Mouse (Mus musculus) forebrain, embryonic 15.5 days (tissue): ENCODE data around the gene Fyttd1. TPM values are rescaled to one million over a fixed set of nuclear protein-coding genes. Genes with fewer than 3 reads are reported as not detected.
"Not testable (repeated sequence)": the region's sequence is repeated elsewhere in the genome, so short reads cannot be mapped to it uniquely, and the experiment has no call there.

Source experiments
- ATAC-seq: fragments of 200-750 bp; cut with Nextera tagmentation; replicated peaks from 2 replicates; pipeline ENCODE4 v1.8.0; 2017; ENCODE audit warnings: mild to moderate bottlenecking, moderate TSS enrichment, moderate library complexity
- H3K27ac ChIP-seq: fragments of 300-500 bp; sonication (generic); replicated peaks from 2 replicates; pipeline ENCODE4 v1.5.1; 2015; ENCODE audit warnings: mild to moderate bottlenecking, inconsistent platforms
- H3K27me3 ChIP-seq: fragments of 300-500 bp; sonication (generic); 2 replicates; pipeline ENCODE4 v1.6.1; 2015; ENCODE audit warnings: inconsistent platforms
- H3K36me3 ChIP-seq: fragments of 300-500 bp; sonication (generic); 2 replicates; pipeline ENCODE4 v1.6.1; 2015; ENCODE audit warnings: mild to moderate bottlenecking, inconsistent platforms
- H3K4me1 ChIP-seq: fragments of 300-500 bp; sonication (generic); 2 replicates; pipeline ENCODE4 v1.6.1; 2015; ENCODE audit warnings: inconsistent platforms
- H3K4me2 ChIP-seq: fragments of 300-500 bp; sonication (generic); replicated peaks from 2 replicates; pipeline ENCODE4 v1.6.1; 2015; ENCODE audit warnings: mild to moderate bottlenecking, inconsistent platforms
- H3K4me3 ChIP-seq: fragments of 300-500 bp; sonication (generic); 2 replicates; pipeline ENCODE4 v1.5.1; 2015; ENCODE audit warnings: mild to moderate bottlenecking, inconsistent platforms
- H3K9ac ChIP-seq: fragments of 300-500 bp; sonication (generic); replicated peaks from 2 replicates; pipeline ENCODE4 v1.6.1; 2015; ENCODE audit warnings: mild to moderate bottlenecking, inconsistent platforms
- H3K9me3 ChIP-seq: fragments of 300-500 bp; sonication (generic); 2 replicates; pipeline ENCODE4 v1.6.1; 2016; ENCODE audit warnings: inconsistent platforms
- WGBS: fragments of 180-500 bp; shearing (Covaris S2); methylation state at CpG from one replicate; pipeline ENCODE4 v1.1.7; 2015; ENCODE audit warnings: mixed read lengths; 5-methylcytosine and 5-hydroxymethylcytosine counted together
- polyA plus RNA-seq: library from polyadenylated mRNA; unstranded; fragments of >200 nt; fragmentation: Nextera tagmentation; extraction: Ambion mirVana; gene quantifications from 2 replicates; pipeline ENCODE4 v1.2.1, GENCODE M21; 2015

Gene Fyttd1
- polyA plus RNA-seq, 1 experiment from 2014 or later: 122 TPM

DNA sequence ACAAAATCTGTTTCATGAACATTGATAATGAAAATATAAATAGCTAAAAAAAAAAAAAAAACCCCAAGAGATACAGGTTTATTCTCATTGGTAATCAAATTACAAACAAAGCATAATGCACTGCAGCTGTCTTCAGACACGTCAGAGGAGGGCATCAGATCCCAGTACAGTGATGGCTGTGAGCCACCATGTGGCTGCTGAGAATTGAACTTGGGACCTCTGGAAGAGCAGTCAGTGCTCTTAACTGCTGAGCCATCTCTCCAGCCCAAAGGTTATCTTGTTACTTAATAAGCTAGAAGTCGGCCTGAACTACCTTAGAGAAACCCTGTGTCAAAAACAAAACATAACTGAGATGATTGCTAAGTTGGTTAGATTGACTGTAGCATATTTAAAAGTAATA lies 12.6 kb downstream of the Fyttd1 start:
- Histone ChIP-seq H3K27ac (no peak overlapping the region), H3K9me3 (no peaks in the 10 kb centered on the region), H3K4me2 (no peak overlapping the region), H3K4me3 (no peak overlapping the region), H3K4me1 (no peaks in the 10 kb centered on the region), H3K27me3 (no peaks in the 10 kb centered on the region), H3K36me3 (peaks cover 56% of the 10 kb centered on the region), H3K9ac (no peak overlapping the region)
- ATAC-seq: no peak
- 72% methylated on average over 2 of the region's 2 CpGs for WGBS

GRCm38 (mm10) chr16:32896126-32896525 lies 18.8 kb downstream of the Fyttd1 start:
- Histone ChIP-seq H3K27me3 (no peaks in the 10 kb centered on the region), H3K9ac (no peak overlapping the region), H3K27ac (no peak overlapping the region), H3K36me3 (peaks cover 57% of the 10 kb centered on the region), H3K9me3 (no peaks in the 10 kb centered on the region), H3K4me3 (no peak overlapping the region), H3K4me2 (no peak overlapping the region), H3K4me1 (no peaks in the 10 kb centered on the region)
- ATAC-seq: no peak

- ATAC-seq: no peak
- Histone ChIP-seq H3K27me3 (no peaks in the 10 kb centered on the region), H3K4me3 (no peak overlapping the region), H3K4me1 (no peaks in the 10 kb centered on the region), H3K4me2 (no peak overlapping the region), H3K36me3 (peaks cover 48% of the 10 kb centered on the region), H3K9ac (no peak overlapping the region), H3K9me3 (no peaks in the 10 kb centered on the region), H3K27ac (no peak overlapping the region)
- 94% methylated on average over 2 of the region's 2 CpGs for WGBS
Observed at GRCm38 (mm10) chr16:32901360-32902050, 24.2 kb downstream of the Fyttd1 start.

DNA sequence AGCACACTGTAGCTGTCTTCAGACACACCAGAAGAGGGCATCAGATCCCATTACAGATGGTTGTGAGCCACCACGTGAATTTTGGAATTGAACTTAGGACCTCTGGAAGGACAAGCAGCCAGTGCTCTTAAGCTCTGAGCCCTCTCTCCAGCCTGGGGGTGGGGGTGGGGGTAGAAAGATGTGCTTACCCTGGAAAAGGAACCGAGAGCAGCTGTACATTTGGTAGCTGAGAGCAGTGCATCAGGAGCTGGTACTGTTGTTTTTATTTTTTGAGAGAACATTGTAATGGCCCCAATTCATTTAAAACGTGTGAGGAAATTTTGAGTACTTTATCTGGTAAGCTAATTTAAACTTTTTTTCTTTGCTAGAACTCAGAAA lies 24.7 kb downstream of the Fyttd1 start:
- ATAC-seq: no peak
- no peaks in the 10 kb centered on the region for H3K4me1 ChIP-seq
- no peak overlapping the region for H3K4me3 ChIP-seq
- no peaks in the 10 kb centered on the region for H3K9me3 ChIP-seq
- H3K4me2 ChIP-seq: no peak overlapping the region
- 75% methylated on average over 3 of the region's 3 CpGs for WGBS
- no peaks in the 10 kb centered on the region for H3K27me3 ChIP-seq
- no peak overlapping the region for H3K27ac ChIP-seq
- peaks cover 52% of the 10 kb centered on the region for H3K36me3 ChIP-seq
- H3K9ac ChIP-seq: no peak overlapping the region

DNA sequence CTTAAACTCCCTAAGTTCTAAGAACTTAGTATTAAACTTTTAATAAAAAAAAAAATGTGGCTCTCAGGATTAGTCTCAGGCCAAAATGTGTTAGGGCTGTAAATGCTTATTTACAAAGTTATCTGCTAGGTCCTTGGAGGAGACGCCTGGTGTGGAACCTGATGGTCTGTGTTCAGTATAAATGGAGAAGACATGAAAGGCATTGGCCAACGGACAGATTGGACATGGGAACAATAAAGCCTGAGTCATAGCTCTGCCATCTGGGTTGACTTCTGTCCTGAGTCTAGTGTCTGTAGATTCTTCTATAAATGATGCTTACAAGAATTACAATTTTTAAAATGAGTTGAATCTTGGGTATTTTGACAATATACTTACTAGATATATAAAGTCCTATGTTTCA lies 28.9 kb downstream of the Fyttd1 start:
- Histone ChIP-seq H3K9me3 (no peaks in the 10 kb centered on the region), H3K4me3 (no peak overlapping the region), H3K27ac (no peak overlapping the region), H3K9ac (no peak overlapping the region), H3K27me3 (no peaks in the 10 kb centered on the region), H3K4me2 (no peak overlapping the region), H3K4me1 (no peaks in the 10 kb centered on the region), H3K36me3 (peaks cover 32% of the 10 kb centered on the region)
- ATAC-seq: no peak
- 88% methylated on average over 2 of the region's 2 CpGs for WGBS

- Histone ChIP-seq H3K4me2 (no peak overlapping the region), H3K27me3 (no peaks in the 10 kb centered on the region), H3K4me3 (no peak overlapping the region), H3K36me3 (peaks cover 28% of the 10 kb centered on the region), H3K9ac (no peak overlapping the region), H3K4me1 (no peaks in the 10 kb centered on the region), H3K9me3 (no peaks in the 10 kb centered on the region), H3K27ac (no peak overlapping the region)
- WGBS: 92% methylated on average over 8 of the region's 8 CpGs
- no peak for ATAC-seq
Observed at GRCm38 (mm10) chr16:32906727-32907126, 29.4 kb downstream of the Fyttd1 start.

GRCm38 (mm10) chr16:32913212-32913611 lies 35.9 kb downstream of the Fyttd1 start:
- Histone ChIP-seq H3K27me3 (no peaks in the 10 kb centered on the region), H3K9ac (peak overlapping the region; percentile 83; the same call in 1 of the 2 replicates), H3K27ac (no peak overlapping the region), H3K9me3 (no peaks in the 10 kb centered on the region), H3K4me2 (peak overlapping the region; percentile 56; the same call in 1 of the 2 replicates), H3K36me3 (no peaks in the 10 kb centered on the region), H3K4me1 (peaks cover 21% of the 10 kb centered on the region), H3K4me3 (peak overlapping the region; percentile 73; the same call in 1 of the 2 replicates)
- WGBS: 69% methylated on average over 7 of the region's 7 CpGs
- ATAC-seq: no peak

DNA sequence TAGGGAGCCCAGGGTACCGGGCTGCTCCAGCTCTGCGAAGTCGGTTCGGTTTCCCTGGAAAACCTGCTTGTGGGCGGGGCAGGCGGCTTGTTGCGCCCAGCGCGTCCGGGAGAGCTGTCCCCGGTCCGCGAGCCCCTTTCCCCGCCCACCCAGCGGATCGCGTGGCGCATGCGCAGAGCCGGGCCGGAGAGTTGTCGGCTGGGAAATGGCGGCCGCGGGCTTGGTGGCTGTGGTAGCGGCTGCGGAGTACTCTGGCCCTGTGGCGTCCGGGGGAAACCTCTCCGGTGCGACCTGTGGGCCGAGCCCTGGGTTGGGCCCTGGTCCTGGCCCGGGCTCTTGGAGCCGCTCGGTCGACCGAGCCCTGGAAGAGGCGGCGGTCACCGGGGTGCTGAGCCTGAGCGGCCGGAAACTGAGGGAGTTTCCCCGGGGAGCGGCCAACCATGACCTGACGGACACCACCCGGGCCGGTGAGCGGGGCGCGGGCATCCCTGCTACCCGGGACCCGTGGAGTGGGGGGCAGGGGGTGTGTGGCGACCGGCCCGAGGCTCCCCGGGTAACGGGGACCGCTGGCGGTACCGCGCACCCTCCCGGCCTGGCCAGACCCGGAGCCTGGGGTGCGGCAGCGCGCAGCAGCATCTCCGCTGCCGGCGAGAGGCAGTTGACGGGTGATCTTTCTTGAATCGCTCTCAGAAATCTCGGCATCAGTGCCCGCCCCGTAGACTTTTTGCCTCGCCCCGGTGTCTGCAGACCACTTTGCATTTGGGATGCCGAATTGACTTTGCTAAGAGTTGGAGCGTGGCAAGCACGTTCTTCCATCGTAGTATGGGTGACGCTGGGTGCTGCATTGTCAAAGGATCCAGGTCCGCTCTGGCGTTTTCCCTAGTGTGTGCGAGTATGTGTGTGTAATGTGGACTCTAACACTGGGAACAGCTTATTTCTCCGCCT lies 36.9 kb downstream of the Fyttd1 start, which contains the start of gene Lrch3:
TSS of gene Lrch3 (plus strand) at position 164 of the 945 bp plus-strand sequence.
- ATAC-seq: peak; percentile 95
- under 1% methylated on average over 82 of the region's 85 CpGs for WGBS
- Histone ChIP-seq H3K4me1 (peaks cover 21% of the 10 kb centered on the region), H3K27me3 (no peaks in the 10 kb centered on the region), H3K4me2 (peak within 1 kb of the TSS; percentile 56), H3K4me3 (peak within 1 kb of the TSS; percentile 73), H3K27ac (peak within 1 kb of the TSS; percentile 81), H3K9ac (peak within 1 kb of the TSS; percentile 83), H3K9me3 (no peaks in the 10 kb centered on the region), H3K36me3 (no peaks in the 10 kb centered on the region)

DNA sequence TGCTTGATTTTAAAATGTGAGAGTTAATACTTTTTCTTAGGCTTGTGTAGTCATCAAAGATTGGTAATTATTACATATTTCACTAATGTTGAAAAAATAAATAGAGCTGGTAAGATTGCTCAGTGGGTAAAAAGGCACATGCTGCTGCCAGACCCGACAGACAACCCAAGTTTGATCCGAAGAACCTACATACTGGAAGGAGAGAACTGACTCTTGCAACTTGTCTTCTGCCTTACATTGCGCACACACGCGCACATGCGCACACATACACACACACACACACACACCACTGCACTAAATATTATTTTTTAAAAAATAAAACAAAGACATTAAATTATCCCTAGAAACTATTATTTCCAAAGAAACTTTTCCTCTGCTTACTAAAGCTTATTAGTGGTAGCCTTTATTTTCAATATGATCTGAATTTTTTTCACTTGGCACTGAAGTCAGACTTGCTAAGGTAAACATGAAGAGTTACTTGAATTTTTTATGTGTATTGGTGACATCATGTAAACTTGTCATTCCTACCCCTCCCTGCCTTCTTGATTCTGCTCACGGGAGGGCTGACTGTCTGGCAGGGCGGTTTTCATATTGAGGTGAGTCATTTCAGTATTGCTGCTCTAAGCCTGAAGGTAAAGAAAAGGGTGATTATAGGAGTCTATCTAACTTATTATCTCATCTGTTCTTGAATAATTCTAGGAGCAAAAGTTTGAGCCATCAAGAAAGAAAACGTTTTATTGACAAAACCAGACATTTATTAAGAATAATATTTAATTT lies 38.2 kb downstream of the Fyttd1 start:
- H3K27me3 ChIP-seq: no peaks in the 10 kb centered on the region
- H3K4me2 ChIP-seq: peak overlapping the region; percentile 56
- H3K27ac ChIP-seq: no peak overlapping the region
- peaks cover 21% of the 10 kb centered on the region for H3K4me1 ChIP-seq
- ATAC-seq: no peak
- 0 out of 2 replicates have a peak overlapping the region, but pooled peaks have one; percentile 83 for H3K9ac ChIP-seq
- H3K9me3 ChIP-seq: no peaks in the 10 kb centered on the region; the same call in 1 of the 2 replicates
- 74% methylated on average over 9 of the region's 9 CpGs for WGBS
- peak overlapping the region; percentile 73 for H3K4me3 ChIP-seq
- no peaks in the 10 kb centered on the region for H3K36me3 ChIP-seq

DNA sequence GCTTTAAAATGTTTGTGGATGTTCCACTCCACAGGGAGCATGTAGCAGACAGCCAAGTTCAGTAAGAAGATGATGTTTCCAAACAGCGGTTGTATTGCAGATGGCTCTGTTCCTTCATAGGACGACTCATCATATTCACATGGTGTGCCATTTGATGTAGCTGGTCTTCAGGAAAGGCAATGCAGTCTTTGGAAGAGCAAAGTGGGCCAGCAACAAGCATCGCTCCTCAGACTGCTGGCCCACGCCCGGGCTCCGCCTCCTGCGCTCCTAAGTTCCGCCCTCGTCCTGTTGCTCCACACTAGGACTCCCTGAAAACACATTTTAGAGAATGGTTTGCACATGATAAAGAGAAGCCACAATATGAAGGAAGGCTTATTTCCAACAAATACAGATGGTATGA lies 49.3 kb downstream of the Fyttd1 start:
- H3K9me3 ChIP-seq, H3K4me3 ChIP-seq, H3K4me1 ChIP-seq, H3K9ac ChIP-seq, H3K27me3 ChIP-seq, ATAC-seq, H3K27ac ChIP-seq, H3K4me2 ChIP-seq: not testable (repeated sequence)
- peaks cover 10% of the 10 kb centered on the region; the same call in 1 of the 2 replicates for H3K36me3 ChIP-seq
- 91% methylated on average over 9 of the region's 9 CpGs for WGBS

DNA sequence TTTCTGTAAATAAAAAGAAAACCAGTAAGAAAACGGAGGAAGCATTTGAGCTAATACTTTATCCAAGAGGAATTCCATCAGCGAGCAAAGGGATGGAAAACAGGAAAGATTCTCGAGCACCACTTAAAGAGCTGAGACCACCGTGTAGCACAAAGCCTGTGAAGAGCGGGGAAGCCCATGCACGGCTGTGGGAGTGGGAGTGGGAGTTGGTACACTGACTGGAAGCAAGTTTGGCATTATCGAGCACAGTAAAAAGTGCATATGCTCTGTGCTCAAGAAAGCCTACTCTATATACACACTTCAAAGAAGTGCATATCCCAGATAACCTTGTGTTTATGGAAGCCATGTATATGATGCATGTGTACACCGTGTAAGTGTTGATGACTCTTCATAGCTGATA lies 49.7 kb downstream of the Fyttd1 start:
- Histone ChIP-seq H3K27ac (no peak overlapping the region), H3K36me3 (peaks cover 10% of the 10 kb centered on the region; the same call in 1 of the 2 replicates), H3K4me1 (peaks cover 10% of the 10 kb centered on the region; the same call in 1 of the 2 replicates), H3K27me3 (no peaks in the 10 kb centered on the region), H3K9ac (no peak overlapping the region), H3K9me3 (no peaks in the 10 kb centered on the region), H3K4me3 (no peak overlapping the region), H3K4me2 (no peak overlapping the region)
- ATAC-seq: no peak
- WGBS: 84% methylated on average over 8 of the region's 8 CpGs
